Mouse (Mus musculus) limb, embryonic 10.5 days (tissue): Measurements from ENCODE around the gene Trim13. TPM values are rescaled to one million over a fixed set of nuclear protein-coding genes. Genes with fewer than 3 reads are reported as not detected.
"Not testable (repeated sequence)": the region's sequence is repeated elsewhere in the genome, so short reads cannot be mapped to it uniquely, and the experiment has no call there.

Experiments used
- DNase-seq: peaks from one replicate; pipeline ENCODE4 v3.0.0-alpha.2; 2017; ENCODE audit warnings: low spot score
- H3K27ac ChIP-seq: fragments of 300-500 bp; sonication (generic); 2 replicates; pipeline ENCODE4 v1.5.1; 2016; ENCODE audit warnings: mild to moderate bottlenecking
- H3K27me3 ChIP-seq: fragments of 300-500 bp; sonication (generic); 2 replicates; pipeline ENCODE4 v1.6.1; 2016; ENCODE audit warnings: low read depth, mild to moderate bottlenecking; ENCODE audit not compliant: poor library complexity, severe bottlenecking
- H3K36me3 ChIP-seq: fragments of 300-500 bp; sonication (generic); 2 replicates; pipeline ENCODE4 v1.6.1; 2016; ENCODE audit warnings: mild to moderate bottlenecking, moderate library complexity
- H3K4me1 ChIP-seq: fragments of 300-500 bp; sonication (generic); 2 replicates; pipeline ENCODE4 v1.6.1; 2016
- H3K4me3 ChIP-seq: fragments of 300-500 bp; sonication (generic); 2 replicates; pipeline ENCODE4 v1.5.1; 2016; ENCODE audit warnings: mild to moderate bottlenecking, moderate library complexity
- H3K9me3 ChIP-seq: fragments of 300-500 bp; sonication (generic); replicated peaks from 2 replicates; pipeline ENCODE4 v1.6.1; 2016; ENCODE audit warnings: mild to moderate bottlenecking
- WGBS: fragments of 180-500 bp; shearing (Covaris S2); methylation state at CpG from one replicate; pipeline ENCODE4 v1.1.7; 2016; 5-methylcytosine and 5-hydroxymethylcytosine counted together
- polyA plus RNA-seq: library from polyadenylated mRNA; unstranded; fragments of >200 nt; fragmentation: Nextera tagmentation; extraction: Ambion mirVana; gene quantifications from 2 replicates; pipeline ENCODE4 v1.2.1, GENCODE M21; 2016

The Trim13 gene
- polyA plus RNA-seq, 1 experiment from 2014 or later: 13.2 TPM

DNA sequence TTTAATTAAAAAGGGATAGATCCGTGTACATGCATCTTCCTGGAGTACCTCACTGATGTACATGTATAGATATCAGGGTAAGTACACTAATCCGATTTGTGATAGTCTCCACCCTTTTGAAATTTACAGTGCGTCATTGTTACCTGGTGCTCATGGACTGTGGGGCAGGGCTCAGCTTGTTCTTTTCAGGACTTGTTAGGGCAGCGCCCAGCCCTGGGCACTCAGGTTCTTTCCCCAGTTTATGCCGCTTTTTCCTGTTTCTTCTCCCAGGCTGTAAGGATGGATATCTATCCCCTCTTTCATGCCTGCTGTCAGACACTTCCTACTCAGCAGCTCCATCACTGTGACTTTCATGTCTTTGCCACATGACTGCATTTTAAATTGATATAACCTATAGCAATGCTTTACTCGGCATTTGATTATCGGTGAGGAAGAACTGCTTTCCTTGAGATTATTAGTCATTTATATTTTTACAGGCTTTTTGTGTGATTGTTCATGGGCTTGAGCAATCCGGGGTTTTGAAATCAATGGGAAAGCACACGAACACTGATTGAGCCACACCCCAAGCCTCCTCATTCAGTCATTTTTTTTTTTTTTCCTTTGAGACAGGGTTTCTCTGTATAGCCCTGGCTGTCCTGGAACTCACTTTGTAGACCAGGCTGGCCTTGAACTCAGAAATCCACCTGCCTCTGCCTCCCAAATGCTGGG, 1.2 kb upstream of the Trim13 start:
- WGBS: 89% methylated on average over 9 of the region's 9 CpGs
- H3K4me1 ChIP-seq: peaks cover 5% of the 10 kb centered on the region; the same call in 1 of the 2 replicates
- H3K27ac ChIP-seq: no peak overlapping the region
- H3K9me3 ChIP-seq: no peaks in the 10 kb centered on the region
- H3K36me3 ChIP-seq: 0 out of 2 replicates have a peak, but pooled peaks cover 1% of the 10 kb centered on the region
- H3K4me3 ChIP-seq: no peak overlapping the region
- no peak for DNase-seq
- H3K27me3 ChIP-seq: no peaks in the 10 kb centered on the region

DNA sequence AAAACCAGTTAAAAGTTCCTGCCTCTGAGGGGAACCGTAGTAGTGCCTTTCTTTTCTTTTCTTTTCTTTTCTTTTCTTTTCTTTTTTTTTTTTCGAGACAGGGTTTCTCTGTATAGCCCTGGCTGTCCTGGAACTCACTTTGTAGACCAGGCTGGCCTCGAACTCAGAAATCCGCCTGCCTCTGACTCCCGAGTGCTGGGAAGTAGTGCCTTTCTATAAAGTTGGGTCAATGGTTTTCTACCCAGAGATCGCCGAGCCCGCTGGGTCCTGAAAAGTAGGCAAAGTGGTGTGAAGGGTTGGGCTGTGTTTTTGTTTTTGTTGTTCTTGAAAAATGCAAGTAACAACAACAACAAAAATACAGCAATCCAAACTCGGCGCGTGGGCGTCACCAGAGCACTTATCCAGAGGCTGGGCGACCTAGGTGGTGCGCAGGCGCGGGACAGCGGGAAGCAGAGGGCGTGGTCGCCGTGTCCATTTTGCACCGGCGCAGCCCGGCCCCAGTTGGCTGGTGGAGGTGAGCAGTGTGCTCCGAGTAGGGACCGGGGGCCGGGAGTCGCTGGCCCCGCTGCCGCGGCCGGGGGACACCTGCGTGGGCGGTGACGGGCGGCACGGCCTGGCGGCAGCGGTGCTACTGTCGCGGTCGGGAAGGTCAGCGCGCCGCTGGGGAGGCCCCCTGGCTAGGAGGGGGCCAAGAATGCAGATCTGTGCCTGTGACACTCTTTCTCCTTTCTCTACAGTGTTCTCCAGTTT, 1.2 kb downstream of the Trim13 start:
- peaks cover 5% of the 10 kb centered on the region; the same call in 1 of the 2 replicates for H3K4me1 ChIP-seq
- 5% methylated on average over 44 of the region's 44 CpGs for WGBS
- no peaks in the 10 kb centered on the region for H3K9me3 ChIP-seq
- peak overlapping the region; percentile 75 for H3K4me3 ChIP-seq
- DNase-seq: peak; percentile 94
- no peaks in the 10 kb centered on the region for H3K27me3 ChIP-seq
- H3K27ac ChIP-seq: peak overlapping the region; percentile 92
- H3K36me3 ChIP-seq: peaks cover 4% of the 10 kb centered on the region

DNA sequence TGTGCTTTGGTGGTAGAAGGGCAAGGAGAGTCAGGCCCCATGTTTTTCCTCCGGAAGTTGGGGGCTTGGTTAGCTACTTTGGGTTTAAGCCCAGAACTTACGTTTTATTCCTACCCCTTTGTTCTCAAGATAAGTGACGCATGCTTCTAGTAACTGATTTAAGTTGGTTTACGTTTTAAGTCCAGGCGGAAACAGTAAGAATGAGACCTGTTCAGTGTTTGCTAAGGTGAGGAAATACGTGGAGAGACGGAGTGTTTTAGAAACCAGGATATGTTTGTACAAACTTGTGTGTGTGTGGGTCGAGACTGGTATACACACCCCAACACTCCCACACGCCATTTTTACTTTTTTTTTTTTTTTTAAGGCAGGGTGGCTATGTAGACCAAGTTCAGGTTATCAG, 3.3 kb downstream of the Trim13 start:
- Histone ChIP-seq H3K36me3 (peaks cover 20% of the 10 kb centered on the region), H3K27me3 (no peaks in the 10 kb centered on the region), H3K27ac (no peak overlapping the region), H3K4me3 (no peak overlapping the region), H3K4me1 (peaks cover 5% of the 10 kb centered on the region; the same call in 1 of the 2 replicates), H3K9me3 (no peaks in the 10 kb centered on the region)
- 93% methylated on average over 9 of the region's 9 CpGs for WGBS
- DNase-seq: no peak

DNA sequence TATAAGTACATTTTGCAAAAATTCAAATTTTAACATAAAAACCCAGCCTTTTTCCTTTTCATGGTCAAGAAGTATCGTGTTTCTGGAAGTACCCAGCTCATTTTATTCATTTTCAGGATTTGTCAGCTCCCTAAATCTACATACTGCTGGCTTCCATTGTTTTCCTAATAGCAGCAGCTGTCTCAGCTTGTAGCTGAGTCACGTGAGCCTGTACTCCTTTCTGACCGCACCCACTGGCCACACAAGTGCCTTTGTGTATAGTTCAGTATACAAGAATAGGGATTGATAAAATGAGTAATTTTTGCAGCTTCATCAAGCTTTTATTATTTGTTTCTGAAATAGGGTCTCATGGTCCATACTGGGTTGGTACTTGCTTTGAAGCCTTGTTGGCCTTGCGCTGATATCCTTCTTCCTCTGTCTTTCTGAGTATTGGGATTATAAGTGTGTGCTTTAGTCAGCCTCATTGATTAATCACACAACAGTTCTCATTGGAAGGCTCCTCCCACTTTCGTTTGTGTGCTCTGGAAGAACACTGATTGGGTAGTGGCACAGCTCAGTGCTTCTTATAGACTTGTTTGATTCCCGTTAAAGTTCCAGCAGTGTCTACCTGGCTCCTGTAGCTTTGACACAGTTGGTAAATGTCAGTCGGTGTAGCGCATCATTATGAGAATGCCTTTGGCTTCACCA, 5.2 kb downstream of the Trim13 start:
- H3K4me3 ChIP-seq: no peak overlapping the region
- H3K27ac ChIP-seq: no peak overlapping the region
- 89% methylated on average over 8 of the region's 8 CpGs for WGBS
- H3K27me3 ChIP-seq: no peaks in the 10 kb centered on the region
- H3K4me1 ChIP-seq: peaks cover 5% of the 10 kb centered on the region; the same call in 1 of the 2 replicates
- DNase-seq: no peak
- no peaks in the 10 kb centered on the region for H3K9me3 ChIP-seq
- H3K36me3 ChIP-seq: peaks cover 25% of the 10 kb centered on the region

DNA sequence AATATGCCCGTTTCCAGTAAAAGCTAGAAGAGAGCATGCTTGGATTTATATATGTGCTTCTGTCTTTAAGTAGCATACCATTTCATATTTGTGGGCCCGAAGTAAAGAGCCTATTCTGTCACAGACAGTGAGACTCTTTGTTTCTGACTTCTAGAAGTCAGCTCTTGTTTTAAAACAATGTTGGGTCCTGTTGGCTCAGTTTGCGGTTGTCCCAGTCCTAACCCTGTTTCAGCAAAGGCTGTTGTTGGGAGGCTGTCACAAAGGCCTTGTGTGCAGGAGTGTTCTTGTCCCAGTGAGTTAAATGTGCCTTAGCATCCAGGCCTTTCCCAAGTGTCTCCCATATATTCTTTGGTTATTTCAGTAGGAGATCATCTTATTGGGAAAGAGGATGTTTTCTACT, 6.0 kb downstream of the Trim13 start:
- 94% methylated on average over 3 of the region's 3 CpGs for WGBS
- no peaks in the 10 kb centered on the region for H3K27me3 ChIP-seq
- peaks cover 5% of the 10 kb centered on the region; the same call in 1 of the 2 replicates for H3K4me1 ChIP-seq

DNA sequence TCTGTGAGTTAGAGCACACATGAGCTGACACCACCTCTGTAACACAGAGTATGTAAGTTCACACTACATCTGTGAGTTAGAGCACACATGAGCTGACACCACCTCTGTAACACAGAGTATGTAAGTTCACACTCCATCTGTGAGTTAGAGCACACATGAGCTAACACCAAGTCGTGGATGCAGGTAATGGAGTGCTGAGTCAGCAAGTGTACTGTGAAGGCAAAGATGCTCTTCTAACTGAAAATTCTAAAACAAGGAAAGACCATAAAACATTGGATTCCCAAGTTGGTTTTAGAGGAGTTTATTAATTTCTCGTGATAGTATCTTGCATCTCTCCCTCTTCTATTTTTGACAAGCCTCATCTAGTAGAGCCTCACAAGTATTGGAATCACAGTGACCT, 8.0 kb downstream of the Trim13 start:
- WGBS: 86% methylated on average over 2 of the region's 2 CpGs
- not testable (repeated sequence) for H3K9me3 ChIP-seq, H3K27me3 ChIP-seq, H3K4me3 ChIP-seq, DNase-seq, H3K27ac ChIP-seq, H3K4me1 ChIP-seq
- H3K36me3 ChIP-seq: peaks cover 25% of the 10 kb centered on the region

More for the DNA sequence above, 6.0 kb downstream of the Trim13 start:
- Histone ChIP-seq H3K4me3 (no peak overlapping the region), H3K27ac (no peak overlapping the region), H3K36me3 (peaks cover 25% of the 10 kb centered on the region), H3K9me3 (no peaks in the 10 kb centered on the region)
- no peak for DNase-seq

DNA sequence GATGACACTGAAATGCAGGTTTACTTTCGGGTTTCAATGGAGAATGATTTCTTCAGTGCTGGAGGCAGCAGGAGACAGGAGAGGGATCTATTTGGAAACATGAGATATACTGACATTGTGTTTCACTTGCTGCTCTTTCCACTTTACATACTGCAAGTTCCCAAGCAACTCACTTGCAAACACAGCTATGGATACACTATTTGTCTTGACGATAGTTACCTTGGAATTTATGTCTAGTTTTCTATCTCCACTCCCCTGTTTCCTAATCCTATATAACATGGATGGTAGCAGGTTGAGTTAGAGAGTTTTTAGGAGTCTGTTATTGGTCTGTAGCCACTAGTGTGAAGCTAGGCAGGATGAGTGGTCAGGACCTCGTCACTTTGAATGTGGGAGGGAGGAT, 9.1 kb downstream of the Trim13 start, which contains the start of gene Kcnrg:
Gene Kcnrg (plus strand): TSS at position 301 of the 400 bp plus-strand sequence.
- no peaks in the 10 kb centered on the region for H3K27me3 ChIP-seq
- H3K36me3 ChIP-seq: peaks cover 23% of the 10 kb centered on the region
- no peaks in the 10 kb centered on the region for H3K4me1 ChIP-seq
- no peak for DNase-seq
- 90% methylated on average over 3 of the region's 3 CpGs for WGBS
- H3K9me3 ChIP-seq: no peaks in the 10 kb centered on the region
- H3K4me3 ChIP-seq: no peak within 1 kb of the TSS
- H3K27ac ChIP-seq: no peak within 1 kb of the TSS

DNA sequence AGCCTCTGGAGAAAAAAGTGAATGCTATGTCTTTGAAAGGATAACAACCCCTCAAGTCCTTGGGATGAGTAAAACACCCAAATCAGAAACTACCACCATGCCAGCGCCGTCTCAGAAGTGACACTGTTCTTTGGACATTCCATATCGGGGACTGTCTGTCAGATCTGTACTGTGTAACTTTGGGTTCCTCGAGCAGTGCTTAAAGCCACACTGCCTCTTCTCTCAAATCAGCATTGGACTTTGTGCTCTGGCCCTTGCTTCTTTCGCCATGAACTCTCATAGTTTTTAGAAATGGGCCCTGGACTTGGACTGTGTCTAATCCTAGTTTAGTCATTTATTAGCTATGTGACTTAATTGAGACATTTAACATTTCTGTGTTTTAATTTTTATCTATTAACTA, 13.7 kb downstream of the Trim13 start:
- Histone ChIP-seq H3K27me3 (no peaks in the 10 kb centered on the region), H3K27ac (no peak overlapping the region), H3K4me3 (no peak overlapping the region), H3K4me1 (no peaks in the 10 kb centered on the region), H3K36me3 (0 out of 2 replicates have a peak, but pooled peaks cover under 1% of the 10 kb centered on the region), H3K9me3 (no peaks in the 10 kb centered on the region)
- 94% methylated on average over 5 of the region's 5 CpGs for WGBS
- DNase-seq: no peak

DNA sequence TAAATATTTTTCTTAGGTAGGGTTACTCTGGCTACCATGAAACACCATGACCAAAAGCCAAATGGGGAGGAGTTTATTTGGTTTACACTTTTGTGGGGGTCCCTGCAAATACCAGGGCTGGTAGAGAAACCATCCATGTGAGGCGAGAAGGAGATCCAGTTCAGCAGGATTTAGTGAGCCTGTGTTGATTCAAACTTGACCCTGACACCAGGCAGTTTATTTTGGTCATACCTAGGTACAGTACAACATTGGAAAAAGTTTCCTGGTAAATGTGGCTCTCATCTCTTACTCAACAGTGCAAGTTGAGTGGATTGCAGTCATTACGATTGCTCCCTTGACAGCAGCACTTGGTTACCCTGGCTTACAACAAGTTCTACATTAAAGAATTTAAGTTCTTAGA, 15.3 kb downstream of the Trim13 start:
- no peak for DNase-seq
- no peak overlapping the region for H3K4me3 ChIP-seq
- WGBS: 95% methylated on average over 2 of the region's 2 CpGs
- no peaks in the 10 kb centered on the region for H3K4me1 ChIP-seq
- H3K27ac ChIP-seq: no peak overlapping the region
- H3K27me3 ChIP-seq: no peaks in the 10 kb centered on the region
- H3K36me3 ChIP-seq: no peaks in the 10 kb centered on the region
- no peaks in the 10 kb centered on the region for H3K9me3 ChIP-seq

DNA sequence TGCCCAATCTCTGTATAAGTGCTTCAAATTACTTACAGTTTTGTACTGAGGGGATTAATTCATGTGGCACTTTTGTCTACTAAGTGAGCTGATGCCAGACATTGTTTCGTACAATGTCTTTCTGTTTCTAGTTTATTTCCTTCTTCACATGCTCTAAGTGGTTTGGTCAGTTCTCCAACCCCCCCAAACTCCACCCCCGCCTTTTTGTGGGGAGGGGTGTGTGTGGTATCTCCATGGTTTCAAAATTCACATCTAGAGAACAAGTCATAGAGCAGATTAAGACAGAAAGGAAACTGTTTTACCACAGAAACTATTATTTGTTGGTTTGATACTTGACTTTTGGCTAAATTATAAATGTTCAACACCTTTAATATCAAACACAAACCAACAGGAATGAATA, 22.3 kb downstream of the Trim13 start:
- H3K27ac ChIP-seq: no peak overlapping the region
- no peak overlapping the region for H3K4me3 ChIP-seq
- 84% methylated on average over 2 of the region's 2 CpGs for WGBS
- no peaks in the 10 kb centered on the region for H3K9me3 ChIP-seq
- no peak for DNase-seq
- H3K36me3 ChIP-seq: peaks cover 17% of the 10 kb centered on the region
- H3K27me3 ChIP-seq: no peaks in the 10 kb centered on the region
- no peaks in the 10 kb centered on the region for H3K4me1 ChIP-seq

DNA sequence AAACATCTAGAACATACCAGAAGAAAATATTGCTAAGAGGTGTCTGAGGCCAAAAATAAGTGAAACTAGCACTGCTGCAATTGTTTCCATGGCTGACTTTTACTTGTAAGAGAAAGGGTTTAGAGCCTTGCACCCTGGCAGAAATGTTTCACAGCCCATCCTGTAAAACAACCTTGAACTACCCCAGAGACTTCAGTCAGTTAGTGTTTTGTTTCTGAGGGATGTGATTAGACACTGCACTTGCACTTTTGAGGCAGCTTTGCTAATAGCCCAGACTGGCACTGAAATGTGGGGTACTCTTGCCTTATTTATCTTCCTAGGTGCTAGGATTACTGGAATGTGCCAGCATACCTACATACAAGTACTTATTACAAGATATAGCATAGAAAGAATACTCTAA, 37.9 kb downstream of the Trim13 start:
- Histone ChIP-seq H3K9me3 (no peaks in the 10 kb centered on the region), H3K4me1 (no peaks in the 10 kb centered on the region), H3K36me3 (peaks cover 53% of the 10 kb centered on the region), H3K27me3 (no peaks in the 10 kb centered on the region), H3K4me3 (no peak overlapping the region), H3K27ac (no peak overlapping the region)
- no peak for DNase-seq

DNA sequence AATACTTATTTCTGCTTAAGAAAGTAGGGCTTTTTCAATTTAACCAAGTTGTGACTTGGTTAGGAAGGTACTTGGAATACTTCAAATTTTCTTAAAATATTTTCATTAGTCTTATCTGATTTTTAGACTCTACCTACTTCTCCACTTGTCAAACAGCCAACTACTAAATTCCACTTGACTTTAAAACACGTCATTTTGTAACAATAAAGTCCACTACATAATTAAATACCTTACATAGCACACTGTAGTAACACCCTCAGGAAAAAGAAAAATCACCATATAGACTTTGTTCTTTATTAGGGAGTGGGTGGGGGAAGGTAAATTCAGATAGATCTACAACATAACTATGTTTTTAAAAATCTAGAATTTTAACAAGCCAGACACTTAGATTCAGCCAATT, 44.6 kb downstream of the Trim13 start:
- H3K9me3 ChIP-seq: no peaks in the 10 kb centered on the region
- H3K4me3 ChIP-seq: no peak overlapping the region
- no peaks in the 10 kb centered on the region for H3K4me1 ChIP-seq
- H3K27ac ChIP-seq: no peak overlapping the region
- peaks cover 11% of the 10 kb centered on the region; the same call in 1 of the 2 replicates for H3K36me3 ChIP-seq
- DNase-seq: no peak
- 84% methylated on average over 1 of the region's 1 CpGs for WGBS
- no peaks in the 10 kb centered on the region for H3K27me3 ChIP-seq

DNA sequence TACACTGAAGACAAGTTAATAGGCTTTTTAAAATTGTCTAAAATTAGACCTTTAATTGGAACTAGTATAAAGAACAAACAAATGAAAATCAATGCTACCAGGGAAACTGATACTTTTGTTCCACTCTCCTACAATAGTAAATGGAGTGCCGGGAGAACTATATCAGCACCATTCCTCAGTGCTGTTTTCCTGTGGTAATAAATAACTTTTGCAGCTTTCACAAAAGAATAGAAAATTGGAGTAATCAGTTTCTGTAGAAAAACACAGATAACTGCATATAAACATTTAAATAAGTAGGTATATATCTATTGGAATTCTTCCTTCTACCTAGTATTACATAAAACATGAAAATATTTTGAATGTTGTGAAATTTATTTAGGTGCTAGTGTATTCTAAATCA, 47.5 kb downstream of the Trim13 start:
- no peaks in the 10 kb centered on the region for H3K27me3 ChIP-seq
- no peaks in the 10 kb centered on the region for H3K9me3 ChIP-seq
- no peak overlapping the region for H3K27ac ChIP-seq
- H3K4me3 ChIP-seq: 0 out of 2 replicates have a peak overlapping the region, but pooled peaks have one; percentile 6
- H3K36me3 ChIP-seq: peaks cover 4% of the 10 kb centered on the region; the same call in 1 of the 2 replicates
- 51% methylated on average over 1 of the region's 1 CpGs for WGBS
- no peak for DNase-seq
- H3K4me1 ChIP-seq: peaks cover 10% of the 10 kb centered on the region; the same call in 1 of the 2 replicates
